Mouse (Mus musculus) right cerebral cortex, postnatal 10 days (tissue): Measurements from ENCODE around the gene Btn1a1.

Experiments
- DNase-seq, 2 experiments: peaks; one replicate each; pipeline ENCODE4 v3.0.0; 2021; ENCODE audit warnings: low spot score in 2 of 2

Gene Btn1a1

DNA sequence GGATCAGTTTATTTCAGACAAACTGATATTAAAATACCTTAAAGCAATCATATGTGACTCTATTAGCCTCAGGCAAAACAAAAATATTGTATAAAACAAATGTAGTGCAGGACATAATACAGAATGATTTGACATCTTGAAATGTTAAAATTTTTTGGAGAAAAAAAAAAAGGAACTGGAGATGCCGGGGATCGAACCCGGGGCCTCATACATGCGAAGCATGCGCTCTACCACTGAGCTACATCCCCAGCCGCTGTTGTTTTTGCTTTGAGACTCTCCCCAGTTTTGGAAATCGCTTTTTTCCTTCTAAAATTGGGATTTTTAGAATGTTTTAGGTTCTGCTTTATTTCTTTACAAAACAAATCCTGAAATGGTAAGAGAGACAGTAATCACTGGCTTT lies 27.2 kb downstream of the Btn1a1 start:
- DNase-seq: peak in 1 of 2 experiments; percentile 65

DNA sequence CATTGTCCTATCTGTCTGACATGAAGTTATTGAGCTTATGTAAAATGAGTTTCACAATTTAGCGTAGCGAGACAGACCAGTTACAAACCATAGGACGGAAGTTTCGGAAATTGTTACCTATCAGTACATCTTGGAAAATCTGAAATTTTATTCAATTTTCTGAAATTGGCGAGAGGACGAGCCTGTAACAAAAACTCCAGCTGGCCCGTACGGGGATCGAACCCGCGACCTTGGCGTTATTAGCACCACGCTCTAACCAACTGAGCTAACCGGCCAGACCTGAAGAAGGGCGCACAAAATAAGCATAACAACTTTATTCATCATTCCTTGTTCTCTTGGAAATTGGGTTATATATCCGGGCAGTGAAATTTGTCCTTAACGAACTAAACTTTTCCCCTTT lies 27.8 kb downstream of the Btn1a1 start:
- peak; percentile 88 to 89 for DNase-seq

DNA sequence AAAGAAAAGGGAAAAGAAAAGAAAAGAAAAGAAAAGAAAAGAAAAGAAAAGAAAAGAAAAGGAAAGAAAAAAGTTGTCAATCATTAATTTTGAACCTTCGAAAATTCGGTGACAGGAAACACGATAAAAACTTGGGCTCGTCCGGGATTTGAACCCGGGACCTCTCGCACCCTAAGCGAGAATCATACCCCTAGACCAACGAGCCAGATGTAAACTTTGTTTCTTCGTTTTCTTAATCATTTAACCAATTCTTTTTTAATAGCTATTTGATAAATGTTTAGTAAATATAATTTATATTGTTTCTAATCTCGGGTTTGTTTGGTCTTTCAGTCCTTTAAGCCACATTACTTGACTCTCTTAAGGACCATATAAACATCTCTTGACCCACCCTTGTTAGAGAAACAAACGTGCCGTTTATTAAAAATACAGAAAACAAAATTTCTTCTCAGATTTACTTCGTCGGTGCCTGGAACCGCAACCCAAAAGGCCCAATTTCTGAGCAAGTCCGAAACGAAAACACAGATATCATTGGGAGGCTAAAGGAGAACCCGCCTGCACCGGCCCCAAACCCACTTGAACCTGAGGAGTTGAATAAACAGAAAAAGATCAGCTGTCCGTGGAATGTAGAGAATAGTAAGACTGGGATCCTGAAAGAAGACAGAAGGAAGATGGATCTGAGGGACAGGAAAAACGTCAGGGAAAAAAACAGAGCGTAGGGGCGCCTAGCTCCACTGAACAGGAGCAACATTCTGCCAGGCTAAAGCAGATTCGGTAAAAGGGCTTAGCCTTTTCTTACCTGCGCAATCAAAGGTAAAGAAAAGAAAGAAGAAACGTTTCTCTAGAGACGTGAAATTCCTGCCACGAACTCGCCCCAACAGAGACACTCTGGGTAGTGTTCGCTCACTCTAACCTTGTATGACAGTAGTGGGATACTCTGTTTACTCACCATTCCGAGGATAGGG lies 28.6 kb downstream of the Btn1a1 start:
- peak in 1 of 2 experiments; percentile 60 for DNase-seq

- peak in 1 of 2 experiments; percentile 55 for DNase-seq
Observed at GRCm38 (mm10) chr13:23436231-23436661, 29.5 kb downstream of the Btn1a1 start.

- DNase-seq: no peak
Observed at GRCm38 (mm10) chr13:23435676-23436075, 30.0 kb downstream of the Btn1a1 start.

DNA sequence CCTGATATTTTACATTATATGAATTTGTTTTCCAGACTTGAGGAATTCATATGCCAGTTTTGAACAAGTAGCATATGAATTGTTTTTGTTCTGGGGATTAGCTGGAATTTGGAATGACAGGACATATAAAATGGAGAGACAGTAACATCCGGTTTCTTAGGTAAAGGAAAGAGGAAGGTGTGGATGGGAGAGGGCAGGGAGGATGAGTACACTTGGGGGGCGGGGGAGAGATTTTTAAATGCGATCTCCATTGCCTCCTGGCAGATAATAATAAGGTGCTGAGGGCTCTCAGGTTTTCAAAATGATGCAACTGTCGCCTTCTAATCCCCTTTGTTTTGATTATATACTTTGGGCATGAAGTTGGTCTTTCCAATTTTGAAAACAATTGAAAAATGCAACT lies 30.5 kb downstream of the Btn1a1 start:
- no peak for DNase-seq

GRCm38 (mm10) chr13:23434426-23434825 lies 31.3 kb downstream of the Btn1a1 start:
- no peak for DNase-seq

- no peak for DNase-seq
Observed at GRCm38 (mm10) chr13:23433801-23434200, 31.9 kb downstream of the Btn1a1 start.

- no peak for DNase-seq
Observed at GRCm38 (mm10) chr13:23433206-23433605, 32.5 kb downstream of the Btn1a1 start.

DNA sequence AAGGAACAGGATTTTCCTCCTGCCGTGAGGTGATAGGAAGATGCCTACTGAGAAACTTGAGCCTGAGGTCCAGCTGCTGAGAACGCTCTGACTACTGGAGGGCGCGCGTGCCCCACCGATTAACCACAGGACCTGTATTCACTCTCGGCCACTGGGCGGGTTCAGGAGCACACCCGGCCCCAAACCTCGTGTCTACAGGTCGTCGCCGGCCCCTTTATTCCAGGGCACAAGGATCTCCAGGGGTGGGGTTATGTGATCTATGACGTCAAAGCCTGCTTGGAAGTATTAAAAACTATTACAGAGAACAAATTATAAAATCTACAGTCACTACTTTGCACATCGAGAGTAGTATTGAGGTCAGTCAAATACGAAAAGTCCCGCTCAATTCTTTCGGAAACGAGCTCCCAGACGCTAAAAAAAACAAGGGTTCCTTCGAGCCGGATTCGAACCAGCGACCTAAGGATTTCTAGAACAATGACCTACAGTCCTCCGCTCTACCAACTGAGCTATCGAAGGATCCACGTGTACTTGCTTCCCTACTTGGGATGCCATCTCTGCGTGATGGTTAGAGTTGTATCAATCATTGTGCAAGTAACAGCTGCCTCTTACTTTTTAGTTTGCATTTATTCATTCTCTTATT lies 33.0 kb downstream of the Btn1a1 start:
- DNase-seq: peak; percentile 95 to 96

- peak; percentile 81 to 82 for DNase-seq
Observed at GRCm38 (mm10) chr13:23431351-23431771, 34.3 kb downstream of the Btn1a1 start.

DNA sequence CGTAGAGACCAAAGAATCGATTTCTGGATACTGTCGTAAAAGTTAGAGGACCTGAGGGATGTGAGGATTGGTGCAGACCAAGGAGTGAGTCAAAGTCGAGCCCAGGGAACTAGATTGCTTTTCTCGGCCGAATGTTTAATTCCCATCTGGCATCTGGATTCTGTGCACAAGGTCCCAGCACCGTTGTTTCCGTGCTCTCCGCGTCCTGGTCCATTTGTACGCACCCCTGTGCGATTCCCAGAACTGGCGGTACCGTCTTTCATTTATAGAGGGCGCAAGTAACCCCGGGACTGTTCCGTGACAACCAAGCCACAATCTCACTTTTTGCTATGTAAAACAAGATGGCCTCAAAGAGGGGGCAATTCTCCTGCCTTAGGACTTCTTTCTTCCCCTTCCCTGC lies 35.0 kb downstream of the Btn1a1 start:
- DNase-seq: peak; percentile 86 to 89

- no peak for DNase-seq
Observed at GRCm38 (mm10) chr13:23429771-23430380, 35.8 kb downstream of the Btn1a1 start.

GRCm38 (mm10) chr13:23428166-23428993 lies 37.3 kb downstream of the Btn1a1 start:
- no peak for DNase-seq

DNA sequence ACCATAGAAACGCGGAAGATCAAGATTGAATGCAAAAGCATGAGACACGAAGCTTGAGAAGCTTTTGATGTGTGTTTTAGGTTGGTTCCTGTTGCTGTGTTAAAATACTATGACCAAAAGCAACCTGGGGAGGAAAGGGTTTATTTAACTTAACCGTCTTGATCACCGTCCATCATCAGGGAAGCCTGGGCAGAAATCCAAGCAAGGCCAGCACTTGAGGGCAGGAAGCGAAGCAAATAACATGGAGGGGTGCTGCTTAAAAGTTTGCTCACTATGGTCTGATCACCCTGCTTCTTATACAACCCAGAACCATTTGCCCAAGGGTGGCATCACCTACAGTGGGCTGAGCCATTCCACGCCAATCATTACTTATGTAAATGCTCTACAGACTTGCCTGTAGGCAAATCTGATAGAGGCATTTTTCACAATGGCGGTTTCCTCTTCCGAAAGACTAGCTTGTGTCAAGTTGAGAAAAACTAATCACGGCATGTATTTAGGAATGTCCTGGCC lies 38.2 kb downstream of the Btn1a1 start:
- no peak for DNase-seq

GRCm38 (mm10) chr13:23426922-23427321 lies 38.8 kb downstream of the Btn1a1 start:
- peak; percentile 63 to 76 for DNase-seq

GRCm38 (mm10) chr13:23426335-23426734 lies 39.4 kb downstream of the Btn1a1 start:
- peak; percentile 59 to 80 for DNase-seq

DNA sequence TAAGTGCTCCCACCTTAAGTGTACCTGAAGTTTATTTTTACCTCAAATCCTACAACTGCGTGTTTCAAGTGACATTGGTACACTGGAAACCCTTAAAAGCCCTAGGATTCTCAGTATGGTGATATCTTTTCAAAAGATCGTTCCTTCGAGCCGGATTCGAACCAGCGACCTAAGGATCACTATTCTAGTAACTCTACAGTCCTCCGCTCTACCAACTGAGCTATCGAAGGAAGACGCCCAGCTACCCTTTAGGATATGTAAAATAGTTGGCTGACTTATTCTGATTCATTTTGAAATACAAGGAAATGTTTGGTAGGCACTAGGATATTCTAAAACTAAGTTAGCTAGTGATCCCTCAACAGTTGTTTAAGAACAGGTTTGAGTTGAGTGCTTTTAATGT lies 40.2 kb downstream of the Btn1a1 start:
- DNase-seq: peak; percentile 76 to 85

DNA sequence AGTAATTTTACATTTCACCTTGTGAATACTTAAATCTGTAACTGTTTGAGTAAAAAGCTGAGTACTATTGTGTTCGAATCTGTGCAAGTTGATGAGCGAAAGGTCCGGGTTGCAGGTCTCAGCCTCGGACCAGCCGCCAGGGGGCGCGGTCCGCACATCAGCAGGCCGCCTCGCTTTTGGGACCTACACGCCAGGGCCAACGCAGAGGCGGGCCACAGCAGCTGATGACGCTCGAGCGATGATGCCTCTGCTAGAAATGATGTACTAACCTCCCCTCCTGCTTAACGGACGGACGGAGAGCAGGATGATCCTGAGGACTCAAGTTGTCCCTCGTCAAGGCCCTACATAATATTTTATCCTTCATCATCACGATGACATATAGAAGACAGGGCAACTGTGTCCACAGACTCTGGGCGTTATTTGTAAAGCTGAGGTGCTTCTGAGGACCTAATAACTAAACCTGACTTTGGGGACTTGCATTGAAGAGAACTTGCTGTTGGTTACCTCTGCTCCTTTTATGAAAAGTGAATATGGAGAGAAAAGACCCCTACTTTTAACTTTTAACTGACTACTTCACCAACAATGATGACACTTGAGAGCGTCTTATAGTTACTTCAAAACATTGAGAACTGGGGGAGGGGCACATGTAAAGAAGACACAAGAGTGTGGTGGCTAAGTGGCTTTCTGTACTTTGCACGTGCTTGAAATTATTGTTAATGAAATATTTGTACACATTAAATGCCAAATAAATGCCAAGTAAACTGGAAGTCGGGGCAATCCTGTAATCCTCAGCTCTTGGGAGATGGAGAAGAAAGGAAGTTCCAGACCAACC lies 41.0 kb downstream of the Btn1a1 start:
- DNase-seq: peak; percentile 91 to 92

GRCm38 (mm10) chr13:23424052-23424380 lies 41.7 kb downstream of the Btn1a1 start:
- DNase-seq: no peak
